Mouse (Mus musculus) naive thymus-derived CD4-positive, alpha-beta T cell, adult 2 months (primary cell): Measurements from ENCODE around the gene Hmgn3.
A peak's percentile ranks its signal among the peaks of the same experiment; 100 is the strongest.
"Not testable (repeated sequence)": the region's sequence is repeated elsewhere in the genome, so short reads cannot be mapped to it uniquely, and the experiment has no call there.

ENCODE experiments used
- DNase-seq: peaks from one replicate; pipeline ENCODE4 v3.0.0-alpha.2; 2011; ENCODE audit warnings: low read depth

Gene Hmgn3

GRCm38 (mm10) chr9:83146446-83147188 is at the start of gene Hmgn3:
Gene Hmgn3 (minus strand): TSS chr9:83146685.
- DNase-seq = peak; percentile 27

GRCm38 (mm10) chr9:83195765-83196164 is 49.3 kb upstream of the Hmgn3 start:
- DNase-seq = no peak

GRCm38 (mm10) chr9:83195007-83195406 is 48.5 kb upstream of the Hmgn3 start:
- DNase-seq = no peak

GRCm38 (mm10) chr9:83187752-83188151 is 41.3 kb upstream of the Hmgn3 start:
- DNase-seq = no peak

- DNase-seq = no peak
Measured at GRCm38 (mm10) chr9:83145591-83146445, 667 bp downstream of the Hmgn3 start.

- no peak for DNase-seq
Measured at GRCm38 (mm10) chr9:83129831-83130230, 16.7 kb downstream of the Hmgn3 start.

- no peak for DNase-seq
Measured at GRCm38 (mm10) chr9:83127840-83128239, 18.6 kb downstream of the Hmgn3 start.

GRCm38 (mm10) chr9:83126482-83126881 is 20.0 kb downstream of the Hmgn3 start:
- not testable (repeated sequence) for DNase-seq

GRCm38 (mm10) chr9:83119211-83119610 is 27.3 kb downstream of the Hmgn3 start:
- DNase-seq = no peak

GRCm38 (mm10) chr9:83117486-83117885 is 29.0 kb downstream of the Hmgn3 start:
- DNase-seq = no peak

GRCm38 (mm10) chr9:83116774-83117474 is 29.6 kb downstream of the Hmgn3 start:
- no peak for DNase-seq

GRCm38 (mm10) chr9:83115676-83116075 is 30.8 kb downstream of the Hmgn3 start:
- no peak for DNase-seq

GRCm38 (mm10) chr9:83113800-83114217 is 32.7 kb downstream of the Hmgn3 start:
- DNase-seq = no peak

- no peak for DNase-seq
Measured at GRCm38 (mm10) chr9:83112305-83112768, 34.1 kb downstream of the Hmgn3 start.

- DNase-seq = no peak
Measured at GRCm38 (mm10) chr9:83111789-83112188, 34.7 kb downstream of the Hmgn3 start.

- no peak for DNase-seq
Measured at GRCm38 (mm10) chr9:83111117-83111686, 35.3 kb downstream of the Hmgn3 start.

- no peak for DNase-seq
Measured at GRCm38 (mm10) chr9:83110406-83111116, 35.9 kb downstream of the Hmgn3 start.

GRCm38 (mm10) chr9:83109705-83110104 is 36.8 kb downstream of the Hmgn3 start:
- DNase-seq = no peak

- DNase-seq = no peak
Measured at GRCm38 (mm10) chr9:83108821-83109220, 37.7 kb downstream of the Hmgn3 start.

GRCm38 (mm10) chr9:83103785-83104184 is 42.7 kb downstream of the Hmgn3 start:
- no peak for DNase-seq

GRCm38 (mm10) chr9:83101691-83102090 is 44.8 kb downstream of the Hmgn3 start:
- DNase-seq = no peak
